Mouse (Mus musculus): ENCODE results near the gene Cabp2. TPM values are rescaled to one million over a fixed set of nuclear protein-coding genes. Genes with fewer than 3 reads are reported as not detected.
"Not testable (repeated sequence)": the region's sequence is repeated elsewhere in the genome, so short reads cannot be mapped to it uniquely, and the experiment has no call there.

The Cabp2 gene
- not detected in 2 replicates for polyA plus RNA-seq (2014; fragmentation: Nextera tagmentation; extraction: Ambion mirVana)

GRCm38 (mm10) chr19:4081394-4081793 lies at the start of gene Cabp2:
Gene Cabp2, plus strand, starts transcription at chr19:4081578.
- no peak for ATAC-seq (ENCODE audit: insufficient number of reproducible peaks, insufficient read depth, low FRiP score, low read depth)
- Histone ChIP-seq H3K4me2 (replicated peaks; ENCODE audit: low read depth, low read length) (no peak within 1 kb of the TSS), H3K4me3 (ENCODE audit: low read depth, low read length) (no peak within 1 kb of the TSS), H3K27ac (ENCODE audit: low read length) (no peak within 1 kb of the TSS), H3K27me3 (ENCODE audit: control insufficient read depth, insufficient read depth, low read length) (no peaks in the 10 kb centered on the region), H3K36me3 (ENCODE audit: control insufficient read depth, insufficient read depth, low read length) (no peaks in the 10 kb centered on the region), H3K4me1 (ENCODE audit: control insufficient read depth, insufficient read depth, low read length) (no peaks in the 10 kb centered on the region), H3K9me3 (ENCODE audit: control insufficient read depth, low read depth, low read length) (no peaks in the 10 kb centered on the region), H3K9ac (replicated peaks; ENCODE audit: low read depth, low read length) (no peak within 1 kb of the TSS)
- 59% methylated on average over 3 of the region's 3 CpGs for WGBS

GRCm38 (mm10) chr19:4032668-4033067 lies 48.7 kb upstream of the Cabp2 start:
- no peak overlapping the region for H3K9ac ChIP-seq (replicated peaks; ENCODE audit: low read depth, low read length)
- ATAC-seq (ENCODE audit: insufficient number of reproducible peaks, insufficient read depth, low FRiP score, low read depth), result no peak
- WGBS, result 64% methylated on average over 7 of the region's 7 CpGs
- no peaks in the 10 kb centered on the region; the same call in 1 of the 2 replicates for H3K36me3 ChIP-seq (ENCODE audit: control insufficient read depth, insufficient read depth, low read length)
- H3K4me3 ChIP-seq (ENCODE audit: low read depth, low read length), result no peak overlapping the region
- 0 out of 2 replicates have a peak, but pooled peaks cover 3% of the 10 kb centered on the region for H3K4me1 ChIP-seq (ENCODE audit: control insufficient read depth, insufficient read depth, low read length)
- H3K4me2 ChIP-seq (replicated peaks; ENCODE audit: low read depth, low read length), result no peak overlapping the region
- H3K27me3 ChIP-seq (ENCODE audit: control insufficient read depth, insufficient read depth, low read length), result no peaks in the 10 kb centered on the region
- no peaks in the 10 kb centered on the region for H3K9me3 ChIP-seq (ENCODE audit: control insufficient read depth, low read depth, low read length)
- H3K27ac ChIP-seq (ENCODE audit: low read length), result peak overlapping the region; percentile 30; the same call in 1 of the 2 replicates

GRCm38 (mm10) chr19:4033298-4033697 lies 48.1 kb upstream of the Cabp2 start:
- Histone ChIP-seq H3K27ac (ENCODE audit: low read length) (peak overlapping the region; percentile 30; the same call in 1 of the 2 replicates), H3K27me3 (ENCODE audit: control insufficient read depth, insufficient read depth, low read length) (no peaks in the 10 kb centered on the region), H3K4me3 (ENCODE audit: low read depth, low read length) (no peak overlapping the region), H3K4me2 (replicated peaks; ENCODE audit: low read depth, low read length) (no peak overlapping the region), H3K9ac (replicated peaks; ENCODE audit: low read depth, low read length) (no peak overlapping the region), H3K9me3 (ENCODE audit: control insufficient read depth, low read depth, low read length) (no peaks in the 10 kb centered on the region), H3K4me1 (ENCODE audit: control insufficient read depth, insufficient read depth, low read length) (0 out of 2 replicates have a peak, but pooled peaks cover 3% of the 10 kb centered on the region), H3K36me3 (ENCODE audit: control insufficient read depth, insufficient read depth, low read length) (no peaks in the 10 kb centered on the region; the same call in 1 of the 2 replicates)
- 61% methylated on average over 3 of the region's 3 CpGs for WGBS
- no peak for ATAC-seq (ENCODE audit: insufficient number of reproducible peaks, insufficient read depth, low FRiP score, low read depth)

DNA sequence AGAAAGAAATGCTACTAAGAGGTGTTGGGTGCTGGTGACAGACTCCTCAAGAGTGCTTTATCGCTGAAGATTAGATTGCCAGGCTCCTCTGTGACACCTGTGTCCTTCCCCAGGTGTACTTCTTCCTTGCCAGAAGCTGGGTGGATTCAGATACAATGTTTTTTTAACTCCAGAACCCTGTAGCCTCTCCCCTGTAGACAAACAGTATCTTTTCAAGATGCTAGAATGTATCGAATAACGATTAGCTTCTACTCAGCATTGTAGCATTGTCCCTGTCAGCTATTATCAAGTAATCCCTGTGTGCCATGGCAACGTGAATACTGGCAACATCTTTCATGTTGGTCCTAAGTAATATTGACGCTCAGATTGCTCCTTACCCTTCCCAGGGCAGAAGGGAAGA lies 47.6 kb upstream of the Cabp2 start:
- Histone ChIP-seq H3K4me1 (ENCODE audit: control insufficient read depth, insufficient read depth, low read length) (0 out of 2 replicates have a peak, but pooled peaks cover 3% of the 10 kb centered on the region), H3K9ac (replicated peaks; ENCODE audit: low read depth, low read length) (no peak overlapping the region), H3K27ac (ENCODE audit: low read length) (no peak overlapping the region), H3K27me3 (ENCODE audit: control insufficient read depth, insufficient read depth, low read length) (no peaks in the 10 kb centered on the region), H3K4me3 (ENCODE audit: low read depth, low read length) (no peak overlapping the region), H3K9me3 (ENCODE audit: control insufficient read depth, low read depth, low read length) (no peaks in the 10 kb centered on the region), H3K4me2 (replicated peaks; ENCODE audit: low read depth, low read length) (no peak overlapping the region), H3K36me3 (ENCODE audit: control insufficient read depth, insufficient read depth, low read length) (no peaks in the 10 kb centered on the region; the same call in 1 of the 2 replicates)
- no peak for ATAC-seq (ENCODE audit: insufficient number of reproducible peaks, insufficient read depth, low FRiP score, low read depth)
- WGBS, result 61% methylated on average over 5 of the region's 5 CpGs

DNA sequence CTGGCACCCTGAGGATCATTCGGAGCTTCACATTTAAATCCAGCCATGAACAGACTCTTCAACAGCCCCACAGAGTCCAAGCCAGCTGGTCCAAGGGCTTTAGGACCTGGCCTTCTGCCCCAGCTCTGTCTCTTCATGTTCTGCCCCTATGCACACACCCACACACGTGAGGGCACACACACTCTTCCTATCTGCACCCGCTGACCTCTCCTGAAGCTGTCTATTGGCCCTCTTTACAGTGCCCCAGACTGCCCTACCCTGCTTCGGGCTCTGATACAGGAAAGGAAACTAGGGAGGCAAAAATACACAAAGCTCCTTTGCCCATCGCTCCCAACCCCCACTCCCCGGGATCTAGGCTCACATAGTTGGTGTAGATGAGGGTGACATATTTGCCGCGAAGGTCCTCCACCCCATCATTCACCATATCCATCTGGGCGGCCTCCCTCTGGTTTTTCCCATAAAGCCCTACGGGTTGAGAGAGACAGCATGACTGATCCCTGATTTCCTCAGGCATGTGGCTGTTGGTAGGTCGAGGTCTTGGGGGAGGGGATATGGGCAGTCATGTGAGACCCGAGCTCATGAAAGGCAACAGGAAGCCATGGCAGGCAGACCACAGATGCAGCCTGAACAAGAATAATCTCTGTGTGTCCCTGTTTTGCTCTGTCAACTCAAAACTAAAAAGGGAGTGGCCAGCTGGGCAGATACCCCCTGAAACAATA lies 44.9 kb upstream of the Cabp2 start:
- Histone ChIP-seq H3K9me3 (ENCODE audit: control insufficient read depth, low read depth, low read length) (no peaks in the 10 kb centered on the region), H3K9ac (replicated peaks; ENCODE audit: low read depth, low read length) (no peak overlapping the region), H3K4me1 (ENCODE audit: control insufficient read depth, insufficient read depth, low read length) (0 out of 2 replicates have a peak, but pooled peaks cover 3% of the 10 kb centered on the region), H3K27ac (ENCODE audit: low read length) (no peak overlapping the region), H3K4me3 (ENCODE audit: low read depth, low read length) (no peak overlapping the region; the same call in 1 of the 2 replicates), H3K36me3 (ENCODE audit: control insufficient read depth, insufficient read depth, low read length) (no peaks in the 10 kb centered on the region; the same call in 1 of the 2 replicates), H3K4me2 (replicated peaks; ENCODE audit: low read depth, low read length) (peak overlapping the region; percentile 22; the same call in 1 of the 2 replicates), H3K27me3 (ENCODE audit: control insufficient read depth, insufficient read depth, low read length) (no peaks in the 10 kb centered on the region)
- no peak; the same call in 1 of the 2 replicates for ATAC-seq (ENCODE audit: insufficient number of reproducible peaks, insufficient read depth, low FRiP score, low read depth)
- 72% methylated on average over 12 of the region's 12 CpGs for WGBS

DNA sequence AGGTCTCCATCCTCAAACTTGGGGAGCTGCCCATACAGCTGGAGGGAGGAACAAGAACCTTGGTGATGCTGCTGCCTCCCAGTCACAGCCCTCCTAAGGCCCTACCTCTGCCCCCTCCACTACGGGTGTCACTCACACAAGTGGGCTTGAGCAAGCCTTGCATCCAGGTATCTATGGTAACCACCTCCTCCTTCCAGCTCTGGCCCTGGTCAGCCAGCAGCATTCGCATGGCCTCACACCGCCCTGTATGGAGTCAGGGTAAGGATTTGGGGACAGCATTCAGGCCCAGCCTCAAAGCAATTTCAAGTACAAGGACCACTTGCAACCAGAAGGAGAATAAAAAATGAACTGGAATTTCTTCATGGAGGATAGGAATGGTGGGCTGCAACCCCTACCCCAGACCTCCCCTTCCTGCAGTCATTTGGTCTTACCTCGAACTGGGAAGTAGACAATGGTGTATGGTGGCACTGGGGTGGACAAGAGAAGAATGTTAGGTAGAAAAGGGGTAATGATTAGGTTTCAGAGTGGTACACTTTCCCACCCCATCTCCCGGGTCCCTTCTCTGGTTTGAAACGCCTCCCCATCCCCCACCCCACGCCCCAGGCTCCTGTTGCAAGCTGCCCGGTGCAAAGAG lies 44.1 kb upstream of the Cabp2 start:
- not testable (repeated sequence) for H3K4me1 ChIP-seq (ENCODE audit: control insufficient read depth, insufficient read depth, low read length); H3K27me3 ChIP-seq (ENCODE audit: control insufficient read depth, insufficient read depth, low read length); H3K9me3 ChIP-seq (ENCODE audit: control insufficient read depth, low read depth, low read length); ATAC-seq (ENCODE audit: insufficient number of reproducible peaks, insufficient read depth, low FRiP score, low read depth); H3K36me3 ChIP-seq (ENCODE audit: control insufficient read depth, insufficient read depth, low read length)
- Histone ChIP-seq H3K27ac (ENCODE audit: low read length) (peak overlapping the region; percentile 82; the same call in 1 of the 2 replicates), H3K9ac (replicated peaks; ENCODE audit: low read depth, low read length) (peak overlapping the region; percentile 79), H3K4me3 (ENCODE audit: low read depth, low read length) (peak overlapping the region; percentile 68), H3K4me2 (replicated peaks; ENCODE audit: low read depth, low read length) (peak overlapping the region; percentile 71)
- WGBS, result 22% methylated on average over 7 of the region's 8 CpGs

GRCm38 (mm10) chr19:4037788-4038232 lies 43.6 kb upstream of the Cabp2 start, which contains the start of gene Gstp1:
Gene Gstp1, minus strand, starts transcription at chr19:4037985.
- Histone ChIP-seq H3K27me3 (ENCODE audit: control insufficient read depth, insufficient read depth, low read length) (no peaks in the 10 kb centered on the region), H3K27ac (ENCODE audit: low read length) (peak within 1 kb of the TSS; percentile 82; the same call in 1 of the 2 replicates), H3K9ac (replicated peaks; ENCODE audit: low read depth, low read length) (peak within 1 kb of the TSS; percentile 79), H3K36me3 (ENCODE audit: control insufficient read depth, insufficient read depth, low read length) (no peaks in the 10 kb centered on the region; the same call in 1 of the 2 replicates), H3K4me3 (ENCODE audit: low read depth, low read length) (peak within 1 kb of the TSS; percentile 68), H3K4me1 (ENCODE audit: control insufficient read depth, insufficient read depth, low read length) (0 out of 2 replicates have a peak, but pooled peaks cover 3% of the 10 kb centered on the region), H3K9me3 (ENCODE audit: control insufficient read depth, low read depth, low read length) (no peaks in the 10 kb centered on the region), H3K4me2 (replicated peaks; ENCODE audit: low read depth, low read length) (peak within 1 kb of the TSS; percentile 71)
- peak; percentile 82 for ATAC-seq (ENCODE audit: insufficient number of reproducible peaks, insufficient read depth, low FRiP score, low read depth)
- under 1% methylated on average over 26 of the region's 26 CpGs for WGBS

- 82% methylated on average over 5 of the region's 5 CpGs for WGBS
- H3K9ac ChIP-seq (replicated peaks; ENCODE audit: low read depth, low read length); H3K4me3 ChIP-seq (ENCODE audit: low read depth, low read length); H3K27me3 ChIP-seq (ENCODE audit: control insufficient read depth, insufficient read depth, low read length); ATAC-seq (ENCODE audit: insufficient number of reproducible peaks, insufficient read depth, low FRiP score, low read depth); H3K27ac ChIP-seq (ENCODE audit: low read length); H3K4me1 ChIP-seq (ENCODE audit: control insufficient read depth, insufficient read depth, low read length); H3K4me2 ChIP-seq (replicated peaks; ENCODE audit: low read depth, low read length); H3K36me3 ChIP-seq (ENCODE audit: control insufficient read depth, insufficient read depth, low read length); H3K9me3 ChIP-seq (ENCODE audit: control insufficient read depth, low read depth, low read length): not testable (repeated sequence)
These were observed 40.4 kb upstream of the Cabp2 start for GRCm38 (mm10) chr19:4040941-4041340.

All from stomach, embryonic 14.5 days (tissue).